Mouse (Mus musculus) midbrain, embryonic 14.5 days (tissue): ENCODE measurements around the gene Tshz3. TPM values are rescaled to one million over a fixed set of nuclear protein-coding genes. Genes with fewer than 3 reads are reported as not detected.

Experiments used
- ATAC-seq: fragments of 200-750 bp; cut with Nextera tagmentation; 2 replicates; pipeline ENCODE4 v1.8.0; 2017; ENCODE audit warnings: moderate number of reproducible peaks, moderate library complexity; ENCODE audit not compliant: low FRiP score, low TSS enrichment
- DNase-seq: peaks from one replicate; pipeline ENCODE4 v3.0.0-alpha.2; 2015
- H3K27ac ChIP-seq: fragments of 300-500 bp; sonication (generic); replicated peaks from 2 replicates; pipeline ENCODE4 v1.5.1; 2014; ENCODE audit warnings: mild to moderate bottlenecking, low read depth, low read length, moderate library complexity
- H3K27me3 ChIP-seq: fragments of 300-500 bp; sonication (generic); 2 replicates; pipeline ENCODE4 v1.6.1; 2014; ENCODE audit warnings: low read length, control low read depth, mixed read lengths; ENCODE audit not compliant: control insufficient read depth, insufficient read depth
- H3K36me3 ChIP-seq: fragments of 300-500 bp; sonication (generic); 2 replicates; pipeline ENCODE4 v1.6.1; 2014; ENCODE audit warnings: low read length, control low read depth; ENCODE audit not compliant: control insufficient read depth, insufficient read depth
- H3K4me1 ChIP-seq: fragments of 300-500 bp; sonication (generic); 2 replicates; pipeline ENCODE4 v1.6.1; 2014; ENCODE audit warnings: mild to moderate bottlenecking, antibody characterized with exemption, low read length, control low read depth; ENCODE audit not compliant: control insufficient read depth, insufficient read depth
- H3K4me2 ChIP-seq: fragments of 300-500 bp; sonication (generic); 2 replicates; pipeline ENCODE4 v1.6.1; 2014; ENCODE audit warnings: mild to moderate bottlenecking, low read length, moderate library complexity
- H3K4me3 ChIP-seq: fragments of 300-500 bp; sonication (generic); replicated peaks from 2 replicates; pipeline ENCODE4 v1.5.1; 2014; ENCODE audit warnings: low read depth, low read length
- H3K9ac ChIP-seq: fragments of 300-500 bp; sonication (generic); replicated peaks from 2 replicates; pipeline ENCODE4 v1.6.1; 2014; ENCODE audit warnings: mild to moderate bottlenecking, low read length, moderate library complexity
- H3K9me3 ChIP-seq: fragments of 300-500 bp; sonication (generic); 2 replicates; pipeline ENCODE4 v1.6.1; 2016; ENCODE audit warnings: low read length, control low read depth, mixed read lengths; ENCODE audit not compliant: control insufficient read depth
- WGBS: fragments of 180-500 bp; shearing (Covaris S2); extraction: QIAGEN DNeasy Blood & Tissue Kit; methylation state at CpG from one replicate; pipeline ENCODE4 v1.1.7; 2014; 5-methylcytosine and 5-hydroxymethylcytosine counted together
- polyA plus RNA-seq: library from polyadenylated mRNA; unstranded; fragments of >200 nt; fragmentation: Nextera tagmentation; extraction: Ambion mirVana; gene quantifications from 2 replicates; pipeline ENCODE4 v1.2.1, GENCODE M21; 2014

Tshz3 gene
- polyA plus RNA-seq, 1 experiment from 2014 or later = 13.6 TPM

- H3K9ac ChIP-seq = no peak overlapping the region
- H3K36me3 ChIP-seq = no peaks in the 10 kb centered on the region
- ATAC-seq (no peak), DNase-seq (no peak)
- 79% methylated on average over 10 of the region's 10 CpGs for WGBS
- H3K4me1 ChIP-seq = no peaks in the 10 kb centered on the region
- H3K27ac ChIP-seq = no peak overlapping the region
- H3K4me2 ChIP-seq = no peak overlapping the region
- no peak overlapping the region for H3K4me3 ChIP-seq
- H3K9me3 ChIP-seq = no peaks in the 10 kb centered on the region
- H3K27me3 ChIP-seq = no peaks in the 10 kb centered on the region
These were observed 88.9 kb downstream of the Tshz3 start for GRCm38 (mm10) chr7:36786713-36787421.

DNA sequence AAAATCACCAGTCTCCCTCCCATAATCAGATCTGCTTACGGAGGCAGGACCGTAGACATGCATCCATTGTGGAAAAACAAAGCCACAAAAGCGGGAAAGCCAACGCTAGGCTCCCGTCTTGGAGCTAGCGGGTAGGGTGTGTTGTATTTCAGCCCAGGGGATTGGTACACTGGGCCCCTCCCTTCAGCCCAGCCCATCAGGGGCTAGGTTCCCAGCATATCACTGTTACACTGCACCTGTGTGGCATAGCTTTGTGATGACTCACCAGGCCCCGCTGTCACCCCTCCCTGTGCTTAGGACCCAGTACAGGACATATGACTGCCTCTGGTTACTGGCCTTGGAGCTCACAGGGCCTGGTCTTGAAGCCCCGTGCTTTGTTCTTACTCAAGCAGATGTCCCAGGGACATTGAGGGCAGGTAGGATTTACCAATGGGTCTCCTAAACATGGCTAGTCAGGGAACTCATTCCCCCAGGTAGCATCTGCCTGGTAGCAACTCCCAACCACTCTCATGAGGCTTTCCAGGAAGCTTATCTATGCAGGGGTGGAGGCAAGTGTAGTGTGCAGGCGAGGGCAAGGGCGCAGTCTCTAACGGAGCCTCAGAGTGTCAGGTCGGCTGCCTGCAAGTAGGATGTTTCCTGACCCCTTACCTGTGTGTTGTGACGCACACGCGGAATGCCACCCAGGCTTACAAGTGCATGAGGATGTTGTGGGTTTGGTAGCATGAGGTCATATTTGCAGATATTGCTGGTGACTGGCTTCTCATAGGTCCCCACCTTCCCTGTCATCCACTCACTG is 98.7 kb downstream of the Tshz3 start:
- H3K4me3 ChIP-seq = no peak overlapping the region
- 83% methylated on average over 15 of the region's 15 CpGs for WGBS

More for the DNA sequence above, 98.7 kb downstream of the Tshz3 start:
- H3K4me2 ChIP-seq = no peak overlapping the region
- H3K27ac ChIP-seq = no peak overlapping the region
- no peak for DNase-seq
- no peaks in the 10 kb centered on the region for H3K27me3 ChIP-seq
- no peak for ATAC-seq
- H3K9me3 ChIP-seq = no peaks in the 10 kb centered on the region
- no peaks in the 10 kb centered on the region for H3K4me1 ChIP-seq
- no peak overlapping the region for H3K9ac ChIP-seq
- no peaks in the 10 kb centered on the region for H3K36me3 ChIP-seq
